Mouse (Mus musculus) subcutaneous adipose tissue, adult 2 months (tissue): ENCODE measurements around the gene Accsl. TPM values are rescaled to one million over a fixed set of nuclear protein-coding genes. Genes with fewer than 3 reads are reported as not detected.

Experiments
- polyA plus RNA-seq: library from polyadenylated mRNA; depleted of rRNA; stranded (reverse); fragments of >200 nt; gene quantifications from 2 replicates; pipeline ENCODE4 v1.2.3, GENCODE M21; 2012; ENCODE audit warnings: low replicate concordance; rRNA removed

Gene Accsl
- polyA plus RNA-seq: 0.23 and 0.33 TPM in 2 replicates

DNA sequence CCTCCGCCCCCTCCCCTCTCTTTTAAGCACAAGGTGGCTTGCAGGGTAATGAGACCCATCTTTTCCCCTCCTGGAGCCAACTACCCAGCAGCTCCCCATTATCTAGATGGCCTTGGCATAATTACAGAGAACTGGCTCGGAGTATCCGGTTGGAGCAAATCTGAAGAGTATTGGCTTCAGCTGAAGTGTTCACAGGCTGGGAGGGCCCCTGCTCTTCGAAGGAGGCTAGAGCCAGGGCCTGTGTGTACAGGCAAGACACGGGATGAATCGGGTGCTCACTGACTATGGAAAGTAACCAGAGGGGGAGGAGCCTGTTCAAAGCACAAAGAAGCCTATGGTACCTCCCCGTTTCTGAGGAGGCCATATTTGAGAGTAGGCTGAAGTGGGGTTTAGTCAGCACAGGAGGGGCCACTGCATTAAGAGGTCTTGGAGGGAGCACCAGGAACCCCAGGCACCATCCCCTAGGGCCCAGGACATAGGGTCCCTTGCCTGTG is at the start of gene Accsl:
Accsl (minus strand) TSS at position 51 of the 494 bp plus-strand sequence.

DNA sequence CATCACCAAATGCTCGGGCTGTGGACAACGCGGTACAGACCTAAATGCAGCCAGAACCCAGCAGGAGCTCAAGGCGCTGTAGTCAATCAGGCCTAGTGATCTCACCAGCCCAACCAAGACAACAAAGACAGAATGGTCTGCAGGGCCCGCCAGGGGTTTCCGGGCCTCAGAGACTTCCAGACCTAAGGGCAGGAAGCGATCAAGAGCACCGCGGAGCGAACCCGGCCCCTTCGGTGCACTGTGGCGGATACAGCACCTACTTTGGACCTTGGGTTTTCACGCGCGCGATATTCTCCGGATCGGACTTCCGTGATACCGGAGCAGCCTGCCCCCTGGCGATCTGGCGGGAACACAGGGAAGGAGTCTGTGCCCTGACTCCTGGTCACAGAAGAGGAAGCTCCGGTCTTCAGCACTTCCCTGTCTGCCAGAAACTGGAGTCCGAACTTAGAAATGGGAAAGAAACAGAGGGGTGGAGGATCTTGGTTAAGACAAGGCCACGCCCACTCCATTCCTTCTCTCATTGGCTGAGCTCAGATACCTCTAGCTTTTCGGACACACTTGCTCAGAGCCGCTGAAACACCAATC is 19.4 kb downstream of the Accsl start, which contains the start of gene Accs:
Accs (minus strand) TSS at position 439 of the 585 bp plus-strand sequence.

DNA sequence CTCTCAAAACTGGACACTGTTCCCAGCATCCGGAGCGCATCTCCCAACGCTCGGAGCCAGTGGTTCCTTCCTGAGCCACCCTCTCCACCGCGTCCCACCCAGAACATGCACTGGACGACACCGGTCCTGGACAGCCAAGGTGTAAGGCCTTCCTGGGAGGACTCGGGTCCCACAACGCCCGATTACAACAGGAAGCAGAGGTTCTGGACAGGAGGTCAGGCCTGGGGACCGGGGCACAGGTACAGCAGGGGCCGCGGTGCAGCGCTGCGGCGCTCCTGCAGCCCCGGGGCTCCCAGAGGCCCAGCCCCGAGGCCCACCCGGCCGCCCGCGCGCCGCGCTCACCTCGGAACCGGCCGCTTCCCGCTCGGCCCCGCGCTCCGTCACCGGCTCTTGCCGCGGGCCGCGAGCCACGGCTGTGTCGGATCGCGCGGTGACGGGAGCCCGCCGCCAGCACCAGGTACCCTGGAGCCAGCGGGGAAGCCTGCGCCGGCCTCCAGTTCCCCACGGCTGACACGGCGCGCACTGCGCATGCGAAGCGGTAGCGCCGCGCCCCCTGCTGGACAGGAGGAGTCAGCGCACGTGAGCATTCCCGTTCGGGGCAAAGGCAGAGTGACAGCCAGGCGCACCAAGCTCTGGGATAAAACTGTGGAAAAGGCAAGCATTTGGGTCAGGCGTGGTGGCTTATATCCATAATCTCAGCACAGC is 46.8 kb downstream of the Accsl start, which contains the start of gene Ext2:
Ext2 (minus strand) TSS at position 524 of the 705 bp plus-strand sequence.

Other genes starting within 250 kb of the Accsl start
- 0.30 and 0.48 TPM in 2 replicates for gene Alx4, start 226.8 kb downstream of the Accsl start, polyA plus RNA-seq
- gene Ext2, start 46.6 kb downstream of the Accsl start, polyA plus RNA-seq: 53.3 and 81.5 TPM in 2 replicates
- gene Accs, start 19.2 kb downstream of the Accsl start, polyA plus RNA-seq: 19.7 and 27.3 TPM in 2 replicates
- 8.5 and 22.1 TPM in 2 replicates for gene Gm13889, start 88.0 kb upstream of the Accsl start, polyA plus RNA-seq
- gene Gm27027, start 127.2 kb upstream of the Accsl start, polyA plus RNA-seq: not detected in 2 replicates
- gene Alkbh3, start 141.7 kb upstream of the Accsl start, polyA plus RNA-seq: 66.5 and 81.8 TPM in 2 replicates